Mouse (Mus musculus): ENCODE data around the gene Ahdc1.

Ahdc1 gene

DNA sequence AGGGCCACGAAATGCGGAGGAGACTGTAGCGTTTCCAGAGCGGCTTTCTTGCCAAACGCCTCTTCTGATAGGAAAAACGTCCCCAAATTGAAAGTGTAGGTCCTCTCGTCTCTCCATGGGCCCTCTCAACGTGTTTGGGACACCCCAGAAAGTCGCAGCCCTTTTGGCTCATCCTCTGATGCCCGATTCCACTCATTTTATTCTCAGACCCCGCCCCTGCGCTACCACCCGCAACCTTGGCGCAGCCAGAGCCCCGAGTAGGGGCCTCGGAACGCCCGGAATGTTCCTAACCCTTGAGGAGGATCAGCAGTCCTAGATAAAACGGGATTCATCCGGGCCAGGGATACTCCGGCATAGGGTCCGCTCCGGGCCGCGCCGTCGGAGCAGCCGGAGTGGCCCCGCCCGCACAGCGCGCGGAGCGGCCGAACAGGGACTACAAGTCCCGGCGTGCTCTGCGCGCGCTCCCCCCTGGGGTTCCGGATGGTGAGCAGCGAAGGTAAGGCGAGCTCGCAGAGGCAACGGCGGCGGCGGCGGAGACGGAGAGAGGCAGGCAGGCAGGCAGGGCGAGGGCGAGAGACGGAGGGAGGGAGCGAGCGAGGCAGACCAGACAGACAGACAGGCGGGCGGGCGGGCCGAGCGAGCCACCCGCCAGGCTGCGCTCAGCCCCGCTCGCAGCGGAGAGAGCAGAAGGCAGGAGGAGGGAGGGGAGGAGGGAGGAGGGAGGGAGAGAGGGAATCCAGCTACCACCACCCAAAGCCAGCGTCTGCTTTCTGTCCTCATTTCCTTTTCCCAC, at the start of gene Ahdc1:
Gene Ahdc1 (plus strand): TSS at position 233 of the 793 bp plus-strand sequence.
- in situ Hi-C loops (cut with MboI): no loop called here

DNA sequence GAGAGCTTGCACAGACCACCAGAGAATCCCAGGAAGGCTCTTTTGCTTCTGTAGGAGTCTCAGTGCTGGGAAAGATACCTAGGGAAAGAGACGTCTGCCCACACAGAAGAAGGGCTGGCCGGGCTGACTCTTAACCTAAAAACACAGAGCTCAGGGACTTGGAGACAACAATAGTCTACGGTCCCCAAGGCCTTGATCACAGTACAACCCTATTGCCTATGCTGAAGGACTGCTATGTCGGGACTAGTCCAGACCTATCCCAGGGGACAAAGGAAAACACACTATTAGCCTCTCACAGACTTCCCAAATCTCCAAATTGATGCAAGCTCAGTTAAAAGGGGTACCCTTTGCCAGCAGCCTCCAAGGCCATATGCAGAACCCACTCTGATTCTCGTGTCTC, 49.2 kb upstream of the Ahdc1 start:
- in situ Hi-C loops (cut with MboI): no loop called here

DNA sequence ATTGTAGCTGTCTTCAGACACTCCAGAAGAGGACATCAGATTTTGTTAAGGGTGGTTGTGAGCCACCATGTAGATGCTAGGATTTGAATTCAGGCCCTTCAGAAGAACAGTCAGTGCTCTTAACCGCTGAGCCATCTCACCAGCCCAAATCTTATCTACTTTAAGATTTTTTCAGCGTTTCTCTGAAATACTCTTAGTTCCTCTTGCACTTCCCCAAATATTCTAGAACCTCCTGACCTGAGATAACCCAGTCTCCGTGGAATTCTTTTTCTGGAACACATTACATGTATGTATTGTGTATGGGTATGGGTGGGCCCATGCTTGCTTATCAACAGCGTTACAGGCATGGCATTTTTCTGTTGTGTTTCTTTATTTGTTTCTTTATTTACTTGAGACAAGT, 48.4 kb upstream of the Ahdc1 start:
- in situ Hi-C loops (cut with MboI): no loop called here

DNA sequence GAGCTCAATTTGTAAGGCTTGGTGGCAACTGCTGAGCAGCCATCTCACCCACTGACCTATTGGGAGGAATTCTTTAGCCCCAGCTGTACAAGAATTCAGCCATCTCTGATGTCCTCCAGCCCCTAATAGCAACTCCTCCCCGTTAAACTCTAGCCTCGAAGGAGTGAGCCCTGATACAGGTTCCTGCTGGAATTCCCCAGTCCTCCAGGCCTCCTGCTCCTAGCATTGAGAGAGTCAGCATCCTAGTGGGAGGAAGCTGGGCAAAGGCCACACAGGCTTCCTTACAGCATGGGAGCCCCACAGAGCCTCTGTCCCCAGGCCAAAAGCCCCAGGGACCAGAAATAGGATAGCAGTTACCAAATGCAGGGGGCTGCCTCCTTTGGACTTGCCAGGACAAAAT, 47.6 kb upstream of the Ahdc1 start:
- in situ Hi-C loops (cut with MboI): no loop called here

DNA sequence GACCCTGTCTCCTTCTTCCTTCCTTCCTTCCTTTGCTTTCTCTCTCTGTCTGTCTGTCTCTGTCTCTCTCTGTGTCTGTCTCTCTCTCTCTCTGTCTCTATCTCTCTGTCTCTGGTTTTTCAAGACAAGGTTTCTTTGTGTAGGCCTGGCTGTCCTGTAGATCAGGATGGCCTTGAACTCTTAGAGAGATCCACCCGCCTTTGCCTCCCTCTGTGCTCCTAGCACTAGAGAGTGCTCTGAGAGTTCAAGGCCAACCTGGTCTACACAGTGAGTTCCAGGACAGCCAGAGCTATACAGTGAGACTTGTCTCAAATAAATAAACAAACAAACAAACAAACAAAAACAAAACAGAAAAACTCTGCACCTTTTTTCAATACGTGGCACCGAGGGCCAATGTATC, 47.0 kb upstream of the Ahdc1 start:
- in situ Hi-C loops (cut with MboI): no loop called here

DNA sequence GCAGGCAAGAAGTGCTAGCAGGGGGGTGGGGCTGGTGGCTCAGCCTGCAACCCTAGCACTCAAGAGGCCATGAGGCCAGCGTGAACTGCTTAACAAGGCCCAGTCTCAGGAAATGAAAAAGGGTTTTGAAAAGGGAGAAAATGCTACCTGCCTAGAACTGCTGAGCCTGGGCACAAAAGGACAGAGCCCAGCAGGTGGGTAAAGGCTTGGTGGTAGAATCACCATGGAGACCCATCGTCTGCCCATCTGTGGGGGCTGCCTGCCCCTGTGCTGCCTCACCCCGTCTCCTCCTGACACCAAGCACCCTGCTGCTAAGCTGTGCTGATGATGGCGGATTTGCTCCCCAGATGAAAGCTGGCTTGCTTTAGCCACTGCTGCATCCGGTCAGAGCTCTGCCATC, 46.6 kb upstream of the Ahdc1 start:
- in situ Hi-C loops (cut with MboI): no loop called here

DNA sequence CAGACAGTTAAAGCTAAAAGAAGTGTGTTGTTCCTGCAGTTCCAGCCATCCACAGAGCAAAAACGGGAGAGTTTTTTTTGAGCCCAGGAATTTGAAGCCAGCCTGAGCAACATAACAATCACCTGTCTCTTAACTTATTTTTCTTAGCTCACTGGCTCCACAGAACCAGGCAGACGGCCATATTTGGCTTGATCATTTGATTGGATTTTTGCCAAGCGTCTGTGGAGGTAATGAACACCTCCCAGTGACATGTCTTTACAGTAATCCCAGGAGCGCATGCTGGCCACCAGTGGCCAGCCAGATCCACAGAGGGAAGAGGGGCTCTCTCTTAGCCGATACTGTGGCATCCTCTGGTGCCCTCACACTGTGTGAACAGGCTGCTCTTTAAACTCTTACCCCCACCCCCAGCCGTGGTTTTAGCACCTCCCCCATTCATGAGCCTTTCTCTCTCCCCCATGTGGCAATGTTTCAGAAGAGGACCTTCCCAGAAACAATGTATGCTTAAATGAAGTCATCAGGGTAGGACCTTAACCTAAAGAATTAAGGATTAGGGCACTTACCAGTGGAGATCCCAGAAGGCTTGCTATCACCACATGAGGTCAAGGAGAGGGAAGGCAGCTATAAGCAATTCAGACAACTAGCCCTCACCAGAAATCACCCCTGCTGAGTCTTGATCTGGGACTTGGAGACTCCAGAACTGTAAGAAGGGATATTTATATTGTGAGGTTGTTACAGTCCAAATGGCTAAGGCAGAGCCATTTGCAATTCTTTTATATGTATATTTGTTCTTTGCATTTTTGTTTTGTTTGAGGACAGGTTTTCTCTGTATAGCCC, 42.7 kb upstream of the Ahdc1 start:
- in situ Hi-C loops (cut with MboI): no loop called here

DNA sequence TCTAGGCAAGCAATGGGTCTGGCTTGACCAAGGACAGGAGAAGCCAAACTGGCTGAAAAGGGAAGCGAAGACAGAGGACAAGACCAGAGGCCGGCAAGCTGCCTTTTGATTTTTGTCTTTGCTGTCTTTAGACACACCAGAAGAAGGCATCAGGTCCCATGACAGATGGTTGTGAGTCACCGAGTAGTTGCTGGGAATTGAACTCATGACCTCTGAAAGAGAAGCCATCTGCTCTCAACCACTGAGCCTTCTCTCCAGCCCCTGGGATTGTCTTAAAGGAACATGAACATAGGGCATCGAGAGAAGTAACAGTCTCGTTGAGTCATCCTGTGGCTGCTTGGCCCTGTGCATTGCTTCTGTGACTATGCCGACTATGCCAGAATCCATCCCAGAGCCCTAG, 39.5 kb upstream of the Ahdc1 start:
- in situ Hi-C loops (cut with MboI): no loop called here

DNA sequence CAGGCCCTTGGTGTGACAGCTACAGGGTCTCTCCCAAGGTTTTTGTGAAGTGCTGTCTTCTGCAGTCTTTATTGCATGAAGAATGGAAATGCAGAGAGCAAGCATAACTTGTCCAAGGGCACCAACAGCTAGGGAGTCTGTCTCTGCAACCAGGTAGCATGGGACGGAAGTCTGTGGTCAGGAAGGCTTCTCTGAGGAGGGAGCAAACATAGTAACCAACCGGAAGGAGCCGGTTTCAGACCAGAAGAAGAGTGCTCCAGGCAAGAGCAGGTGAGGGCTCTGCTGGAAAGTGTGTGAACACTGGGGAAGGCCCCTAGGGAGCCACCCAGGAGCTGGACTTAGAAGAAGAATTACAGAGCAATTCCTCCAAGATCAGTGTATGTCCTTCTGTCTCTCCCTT, 39.0 kb upstream of the Ahdc1 start:
- in situ Hi-C loops (cut with MboI): no loop called here

DNA sequence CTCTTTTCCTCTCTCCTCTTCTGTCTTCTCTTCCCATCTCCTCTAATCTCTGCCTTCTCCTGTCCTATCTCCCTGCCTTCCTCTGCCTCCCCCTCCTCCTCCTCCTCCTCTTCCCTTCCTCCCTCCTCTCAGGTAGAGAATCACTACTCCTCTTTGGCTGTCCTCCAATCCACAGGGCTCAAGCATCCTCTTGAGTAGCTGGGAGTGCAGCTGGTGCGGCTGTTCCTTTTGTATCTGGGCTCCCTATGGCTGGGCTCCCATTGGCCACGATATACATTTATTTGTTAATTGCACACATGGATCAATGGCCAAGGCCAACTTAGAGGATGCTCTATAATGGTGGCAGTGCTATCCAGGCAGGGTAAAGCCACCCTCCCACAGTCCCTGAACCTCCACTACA, 38.5 kb upstream of the Ahdc1 start:
- in situ Hi-C loops (cut with MboI): no loop called here

DNA sequence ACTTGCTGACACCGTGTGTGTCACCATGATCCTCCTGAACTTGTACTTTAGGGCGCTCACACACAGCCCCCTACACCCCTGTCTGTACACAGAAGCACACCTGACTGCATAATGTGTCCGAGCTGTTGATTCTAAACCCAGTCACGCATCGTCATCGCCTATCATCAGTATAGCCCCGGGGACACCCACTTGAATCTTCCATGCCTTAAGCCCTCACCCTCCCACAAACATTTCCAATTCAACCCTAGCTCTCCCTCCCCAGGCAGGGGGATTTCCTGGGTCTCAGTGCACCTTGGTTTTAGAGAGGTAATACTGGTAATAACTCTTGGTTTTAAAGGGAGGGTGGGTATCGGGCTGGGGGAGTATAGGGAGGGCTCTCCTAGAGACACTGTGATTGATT, 37.9 kb upstream of the Ahdc1 start:
- in situ Hi-C loops (cut with MboI): no loop called here

DNA sequence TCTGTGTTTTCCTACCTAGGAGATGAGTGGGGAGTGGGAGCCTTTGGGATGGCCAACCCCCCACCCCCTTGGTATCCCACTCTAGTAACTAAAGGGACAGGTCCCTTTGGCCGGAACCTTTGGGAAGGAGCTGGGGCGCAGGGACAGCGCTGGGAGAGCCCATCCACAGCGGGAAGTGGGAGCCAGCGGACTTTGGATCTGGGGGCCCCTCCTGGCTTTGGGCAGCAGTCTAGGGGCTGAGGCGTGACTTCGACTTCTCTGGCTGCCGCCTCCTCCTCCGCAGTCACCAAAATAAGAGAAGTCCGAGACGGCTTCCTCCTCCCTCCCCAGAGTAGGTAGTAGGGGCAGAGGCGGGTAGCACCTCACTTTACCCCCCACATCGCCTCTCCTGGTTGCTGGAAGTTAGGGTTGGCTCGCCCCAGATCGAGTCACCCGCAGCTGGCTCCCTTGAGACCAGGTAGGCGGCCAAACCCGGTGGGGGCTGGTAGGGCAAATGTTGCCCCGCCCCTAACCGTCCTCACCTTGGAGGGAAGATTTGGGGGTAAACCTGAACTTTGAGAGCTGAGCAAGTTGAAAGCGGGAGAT, 37.2 kb upstream of the Ahdc1 start, which contains the start of gene Fgr:
Gene Fgr (plus strand): TSS at position 282 of the 585 bp plus-strand sequence.
- in situ Hi-C loops (cut with MboI): no loop called here

DNA sequence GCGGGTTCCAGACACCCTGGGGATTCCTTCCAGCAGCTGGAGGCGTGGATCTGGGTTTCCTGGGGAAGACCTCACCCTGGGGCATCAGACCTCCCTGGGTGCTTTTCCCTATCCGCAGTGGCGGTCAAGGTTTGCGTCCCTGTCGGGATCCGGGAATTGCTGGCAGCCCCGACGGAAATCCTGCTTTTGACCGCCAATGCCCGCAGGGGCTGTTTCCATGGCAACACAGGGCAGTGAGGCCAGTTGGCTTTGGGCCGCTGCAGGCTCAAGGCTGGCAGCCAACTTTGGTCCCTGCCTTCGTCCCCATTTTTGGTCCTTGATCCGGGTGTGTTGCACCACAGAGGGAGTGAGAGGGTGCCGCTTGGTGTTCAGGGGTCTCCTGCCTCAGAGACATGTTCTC, 36.2 kb upstream of the Ahdc1 start:
- in situ Hi-C loops (cut with MboI): no loop called here

DNA sequence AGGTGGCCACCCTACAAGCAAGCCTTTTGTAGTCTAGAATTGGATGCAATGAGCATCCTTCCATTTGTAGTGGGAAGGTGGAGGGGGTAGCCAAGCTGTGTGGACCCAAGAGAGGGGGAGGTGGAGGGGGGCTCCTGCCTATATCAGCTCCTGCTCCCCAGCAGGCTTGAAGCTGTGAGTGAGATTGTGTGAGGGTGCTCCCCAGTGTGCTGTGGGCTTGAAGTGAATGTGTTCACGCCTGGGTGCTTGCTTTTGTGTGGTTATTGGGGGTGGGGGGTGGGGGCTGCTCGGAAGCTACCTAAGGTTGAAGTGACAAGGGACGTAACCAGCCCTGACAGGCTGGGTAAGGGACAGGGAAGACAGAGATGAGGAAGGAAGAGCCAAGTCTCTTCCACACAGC, 35.3 kb upstream of the Ahdc1 start:
- in situ Hi-C loops (cut with MboI): no loop called here

DNA sequence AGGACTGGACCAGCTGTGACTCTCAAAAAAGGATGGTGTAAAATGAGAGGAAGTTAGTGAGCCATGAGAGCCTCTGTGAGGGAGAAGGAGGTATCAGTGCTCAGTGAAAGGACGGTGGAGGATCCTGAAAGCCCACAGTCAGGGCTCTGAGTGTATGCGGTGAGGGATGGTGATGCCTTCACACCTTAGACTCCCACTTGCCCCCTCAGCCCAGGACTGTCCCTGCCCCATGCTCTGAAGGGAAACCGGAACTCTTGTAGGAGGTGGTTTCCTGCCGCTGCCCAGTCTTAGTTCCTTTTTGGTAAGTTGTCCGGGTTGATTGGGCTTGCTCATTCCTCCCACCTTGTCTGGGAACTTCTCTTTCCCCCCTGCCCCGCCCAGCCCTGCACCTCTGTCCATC, 34.3 kb upstream of the Ahdc1 start:
- in situ Hi-C loops (cut with MboI): no loop called here

DNA sequence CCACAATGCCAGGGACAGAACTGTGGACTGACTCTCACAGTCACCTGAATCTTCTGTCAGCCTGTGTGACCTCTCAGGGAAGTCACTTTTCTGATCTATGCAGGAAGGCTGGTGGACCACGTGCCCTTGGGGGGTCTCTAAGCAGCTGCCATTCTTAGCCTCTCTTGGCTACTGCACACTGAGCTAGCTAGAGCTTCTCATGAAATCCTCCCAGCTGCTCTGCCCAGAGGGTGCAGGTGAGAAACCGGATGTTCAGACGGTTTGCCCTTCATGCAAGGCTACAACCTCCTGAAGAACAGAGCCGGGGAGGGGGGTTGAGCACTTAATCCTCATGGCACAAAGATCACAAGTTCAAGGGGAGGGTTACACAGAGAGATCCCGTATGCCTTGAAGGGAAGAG, 33.5 kb upstream of the Ahdc1 start:
- in situ Hi-C loops (cut with MboI): no loop called here

DNA sequence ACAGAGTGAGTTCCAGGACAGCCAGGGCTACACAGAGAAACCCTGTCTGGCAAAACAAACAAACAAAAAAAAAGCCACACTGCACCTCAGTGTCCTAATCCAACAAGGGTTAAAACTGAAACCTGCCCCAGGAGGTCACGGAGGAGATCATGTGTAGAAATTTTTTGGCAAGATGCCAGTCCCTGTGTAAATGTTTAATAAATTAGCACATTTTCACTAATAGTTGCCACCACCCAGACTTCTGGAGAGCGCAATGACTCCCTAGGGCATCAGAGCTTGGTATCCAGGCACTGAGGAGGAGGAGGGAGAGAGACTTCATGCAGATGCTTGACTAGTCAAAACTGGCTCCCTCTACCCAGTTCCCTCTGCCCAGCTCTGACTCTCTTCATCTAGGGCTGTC, 31.9 kb upstream of the Ahdc1 start:
- in situ Hi-C loops (cut with MboI): no loop called here

DNA sequence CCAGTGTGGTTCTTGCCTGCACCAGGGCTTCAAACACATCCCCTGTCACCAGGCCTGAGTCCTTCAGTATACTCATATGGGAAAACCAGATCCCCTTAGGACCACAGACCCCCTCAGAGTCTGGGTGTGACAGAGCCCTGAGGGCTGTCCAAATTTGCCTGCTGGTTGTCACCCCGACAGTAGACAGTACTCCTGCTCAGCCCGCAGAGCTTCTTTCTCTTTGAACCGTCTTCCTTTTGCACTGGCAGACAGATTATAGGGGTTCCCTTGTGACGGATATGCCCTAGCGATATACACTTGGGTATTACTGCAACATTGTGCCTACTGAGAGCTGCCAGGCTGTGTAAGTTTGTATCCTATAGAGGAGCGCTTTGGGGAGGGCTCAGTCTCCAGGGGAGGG, 29.4 kb upstream of the Ahdc1 start:
- in situ Hi-C loops (cut with MboI): no loop called here

DNA sequence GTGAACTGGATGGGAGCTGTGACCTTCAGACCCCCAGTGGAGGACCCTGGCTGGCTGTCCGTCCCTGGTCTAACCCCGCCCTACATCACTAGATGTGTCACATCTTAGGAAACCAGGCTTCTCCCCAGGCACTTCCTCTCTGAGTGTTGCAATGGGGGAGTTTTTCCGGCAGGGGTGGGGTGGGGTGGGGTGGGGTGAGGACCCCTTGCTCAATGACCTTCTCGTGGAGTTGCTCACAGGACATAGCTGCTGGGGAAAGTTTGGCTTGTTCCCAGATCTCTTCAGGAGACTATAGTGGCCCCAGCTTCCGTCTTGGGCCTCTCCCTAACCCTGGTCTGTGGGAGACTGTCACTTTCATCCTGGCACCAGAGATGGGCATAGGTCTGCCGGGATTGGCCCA, 28.1 kb upstream of the Ahdc1 start:
- in situ Hi-C loops (cut with MboI): no loop called here

DNA sequence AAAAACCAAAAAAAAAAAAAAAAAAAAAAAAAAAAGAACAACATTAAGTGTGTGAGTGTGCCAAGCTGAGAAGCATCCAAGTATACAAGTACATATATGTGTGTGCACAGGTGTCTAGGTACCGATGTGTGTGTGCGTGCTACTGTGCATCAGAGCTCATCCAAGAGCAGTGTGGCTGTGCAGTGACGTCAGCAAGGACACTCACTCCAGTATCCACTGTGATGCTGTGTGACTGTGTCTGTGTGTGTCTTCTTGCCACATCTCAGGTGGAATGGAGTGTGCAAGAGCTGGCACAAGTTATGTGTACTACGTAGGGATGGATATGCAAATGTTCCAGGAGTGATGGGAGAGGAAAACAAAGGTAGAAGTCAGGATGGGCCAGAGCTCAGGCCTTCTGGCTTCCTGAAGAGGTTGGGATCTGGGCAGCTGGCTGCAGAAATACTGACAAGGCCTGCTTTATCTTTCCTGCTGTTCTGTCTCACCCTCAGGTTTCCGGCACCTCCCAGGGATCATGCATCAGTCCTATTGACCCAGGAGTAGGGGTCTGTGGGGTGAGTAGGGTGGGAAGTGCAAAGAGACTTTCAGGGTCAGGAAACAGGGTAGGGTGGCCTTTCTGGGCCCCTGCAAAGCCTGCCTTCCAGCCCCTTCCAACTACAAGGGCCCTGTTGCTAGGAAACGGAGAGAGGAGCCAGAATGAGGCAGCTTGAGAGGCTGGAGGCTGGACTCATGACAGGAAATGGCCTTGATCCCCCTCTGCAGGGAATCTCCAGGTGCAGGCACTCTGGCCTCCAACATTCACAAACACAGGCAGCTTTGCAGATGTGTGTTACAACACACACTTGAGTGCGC, 27.2 kb upstream of the Ahdc1 start:
- in situ Hi-C loops (cut with MboI): no loop called here

DNA sequence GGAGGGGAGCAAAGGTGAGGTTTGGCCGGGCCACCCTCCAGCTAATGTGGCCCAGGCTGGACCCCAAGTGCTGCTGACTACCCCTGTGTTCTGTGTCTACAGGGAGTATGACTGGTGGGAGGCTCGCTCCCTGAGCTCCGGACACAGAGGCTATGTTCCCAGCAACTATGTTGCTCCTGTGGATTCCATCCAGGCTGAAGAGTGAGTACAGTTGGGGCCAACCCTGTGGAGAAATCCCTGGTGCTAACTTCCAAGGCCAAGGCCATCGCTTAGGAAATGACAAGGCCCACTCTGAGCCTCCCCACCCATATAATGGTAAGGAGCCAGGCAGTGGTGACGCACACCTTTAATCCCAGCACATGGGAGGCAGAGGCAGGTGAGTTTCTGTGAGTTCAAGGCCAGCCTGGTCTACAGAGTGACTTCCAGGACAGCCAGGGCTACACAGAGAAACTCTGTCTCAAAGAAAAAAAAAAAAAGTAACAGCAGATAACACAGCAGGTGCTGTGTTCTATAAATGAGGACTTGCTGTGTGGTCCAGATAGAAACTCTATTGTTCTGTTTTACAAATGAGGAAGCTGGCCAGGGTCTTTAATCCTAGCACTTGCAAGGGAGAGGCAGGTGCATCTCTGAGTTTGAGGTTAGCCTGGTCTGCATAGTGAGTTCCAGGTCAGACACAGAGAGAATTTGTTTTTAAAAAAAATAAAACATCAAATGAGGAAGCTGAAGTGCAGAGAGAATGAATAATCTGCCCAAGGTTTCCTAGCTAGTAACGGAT, 22.3 kb upstream of the Ahdc1 start:
- in situ Hi-C loops (cut with MboI): no loop called here
